Mouse (Mus musculus): Measurements from ENCODE around the gene 2010315B03Rik. TPM values are rescaled to one million over a fixed set of nuclear protein-coding genes. Genes with fewer than 3 reads are reported as not detected.

The 2010315B03Rik gene
- 9.5 and 12.0 TPM in 2 replicates for polyA plus RNA-seq (2015; fragmentation: Nextera tagmentation; extraction: Ambion mirVana)

GRCm38 (mm10) chr9:124312171-124313142 is at the start of gene 2010315B03Rik:
Gene 2010315B03Rik (minus strand): TSS chr9:124312696.
- Histone ChIP-seq H3K27ac (peak within 1 kb of the TSS; percentile 87), H3K4me3 (peak within 1 kb of the TSS; percentile 70), H3K9me3 (no peaks in the 10 kb centered on the region), H3K9ac (peak within 1 kb of the TSS; percentile 70), H3K27me3 (no peaks in the 10 kb centered on the region), H3K36me3 (no peaks in the 10 kb centered on the region), H3K4me2 (peak within 1 kb of the TSS; percentile 53), H3K4me1 (replicated peaks) (peaks cover 8% of the 10 kb centered on the region)
- ATAC-seq (ENCODE audit: low FRiP score), result peak; percentile 99
- 2% methylated on average over 21 of the region's 22 CpGs for WGBS

GRCm38 (mm10) chr9:124311502-124311901 is 994 bp downstream of the 2010315B03Rik start:
- Histone ChIP-seq H3K27me3 (no peaks in the 10 kb centered on the region), H3K9me3 (no peaks in the 10 kb centered on the region), H3K9ac (peak overlapping the region; percentile 70), H3K27ac (peak overlapping the region; percentile 87; the same call in 1 of the 2 replicates), H3K4me3 (peak overlapping the region; percentile 70), H3K4me1 (replicated peaks) (peaks cover 8% of the 10 kb centered on the region), H3K36me3 (no peaks in the 10 kb centered on the region), H3K4me2 (peak overlapping the region; percentile 53)
- ATAC-seq (ENCODE audit: low FRiP score), result 0 out of 2 replicates have a peak, but pooled peaks have one; percentile 37

GRCm38 (mm10) chr9:124288329-124288728 is 24.2 kb downstream of the 2010315B03Rik start:
- Histone ChIP-seq H3K36me3 (peaks cover 24% of the 10 kb centered on the region), H3K4me3 (no peak overlapping the region), H3K27me3 (no peaks in the 10 kb centered on the region), H3K9ac (no peak overlapping the region), H3K27ac (no peak overlapping the region), H3K9me3 (peaks cover 22% of the 10 kb centered on the region), H3K4me1 (replicated peaks) (no peaks in the 10 kb centered on the region), H3K4me2 (no peak overlapping the region)
- ATAC-seq (ENCODE audit: low FRiP score), result no peak

- Histone ChIP-seq H3K9me3 (peaks cover 10% of the 10 kb centered on the region; the same call in 1 of the 2 replicates), H3K9ac (peak overlapping the region; percentile 80), H3K36me3 (peaks cover 18% of the 10 kb centered on the region), H3K27ac (peak overlapping the region; percentile 86), H3K27me3 (no peaks in the 10 kb centered on the region), H3K4me1 (replicated peaks) (peaks cover 21% of the 10 kb centered on the region), H3K4me3 (peak overlapping the region; percentile 78), H3K4me2 (peak overlapping the region; percentile 80)
- WGBS, result 1% methylated on average over 22 of the region's 22 CpGs
- peak; percentile 98 for ATAC-seq (ENCODE audit: low FRiP score)
Observed at GRCm38 (mm10) chr9:124281912-124282686, 30.4 kb downstream of the 2010315B03Rik start.

- peak overlapping the region; percentile 80 for H3K4me2 ChIP-seq
- H3K27me3 ChIP-seq, result no peaks in the 10 kb centered on the region
- peak overlapping the region; percentile 78 for H3K4me3 ChIP-seq
- H3K36me3 ChIP-seq, result peaks cover 21% of the 10 kb centered on the region
- peaks cover 14% of the 10 kb centered on the region for H3K9me3 ChIP-seq
- peak overlapping the region; percentile 80 for H3K9ac ChIP-seq
- no peak for ATAC-seq (ENCODE audit: low FRiP score)
- peaks cover 21% of the 10 kb centered on the region for H3K4me1 ChIP-seq (replicated peaks)
- WGBS, result 27% methylated on average over 1 of the region's 1 CpGs
- H3K27ac ChIP-seq, result peak overlapping the region; percentile 86
Observed at GRCm38 (mm10) chr9:124281448-124281791, 31.1 kb downstream of the 2010315B03Rik start.

- Histone ChIP-seq H3K4me2 (peak overlapping the region; percentile 80), H3K9me3 (peaks cover 15% of the 10 kb centered on the region), H3K27ac (no peak overlapping the region; the same call in 1 of the 2 replicates), H3K36me3 (peaks cover 23% of the 10 kb centered on the region), H3K4me1 (replicated peaks) (peaks cover 21% of the 10 kb centered on the region), H3K4me3 (peak overlapping the region; percentile 78), H3K9ac (peak overlapping the region; percentile 80), H3K27me3 (no peaks in the 10 kb centered on the region)
- ATAC-seq (ENCODE audit: low FRiP score), result no peak
- 80% methylated on average over 2 of the region's 2 CpGs for WGBS
Observed at GRCm38 (mm10) chr9:124280576-124281447, 31.7 kb downstream of the 2010315B03Rik start.

GRCm38 (mm10) chr9:124279300-124279699 is 33.2 kb downstream of the 2010315B03Rik start:
- ATAC-seq (ENCODE audit: low FRiP score), result no peak
- Histone ChIP-seq H3K36me3 (peaks cover 34% of the 10 kb centered on the region), H3K9me3 (peaks cover 30% of the 10 kb centered on the region), H3K4me3 (no peak overlapping the region), H3K27me3 (no peaks in the 10 kb centered on the region), H3K27ac (no peak overlapping the region), H3K4me1 (replicated peaks) (peaks cover 21% of the 10 kb centered on the region), H3K4me2 (no peak overlapping the region), H3K9ac (no peak overlapping the region)
- WGBS, result 45% methylated on average over 2 of the region's 2 CpGs

GRCm38 (mm10) chr9:124275064-124275463 is 37.4 kb downstream of the 2010315B03Rik start:
- Histone ChIP-seq H3K9ac (no peak overlapping the region), H3K36me3 (peaks cover 70% of the 10 kb centered on the region), H3K27ac (no peak overlapping the region), H3K9me3 (peaks cover 63% of the 10 kb centered on the region), H3K4me1 (replicated peaks) (no peaks in the 10 kb centered on the region; the same call in 1 of the 2 replicates), H3K27me3 (no peaks in the 10 kb centered on the region), H3K4me2 (no peak overlapping the region), H3K4me3 (no peak overlapping the region)
- no peak for ATAC-seq (ENCODE audit: low FRiP score)
- WGBS, result 96% methylated on average over 2 of the region's 2 CpGs

- no peak for ATAC-seq (ENCODE audit: low FRiP score)
- Histone ChIP-seq H3K4me2 (no peak overlapping the region), H3K36me3 (peaks cover 76% of the 10 kb centered on the region), H3K4me1 (replicated peaks) (no peaks in the 10 kb centered on the region), H3K27me3 (no peaks in the 10 kb centered on the region), H3K9me3 (peaks cover 74% of the 10 kb centered on the region), H3K4me3 (no peak overlapping the region), H3K27ac (no peak overlapping the region), H3K9ac (no peak overlapping the region)
Observed at GRCm38 (mm10) chr9:124273172-124273571, 39.3 kb downstream of the 2010315B03Rik start.

- 11% methylated on average over 2 of the region's 2 CpGs for WGBS
- Histone ChIP-seq H3K9me3 (peaks cover 36% of the 10 kb centered on the region), H3K36me3 (peaks cover 40% of the 10 kb centered on the region), H3K4me3 (no peak overlapping the region), H3K4me1 (replicated peaks) (peaks cover 8% of the 10 kb centered on the region), H3K27me3 (no peaks in the 10 kb centered on the region), H3K4me2 (no peak overlapping the region), H3K27ac (no peak overlapping the region), H3K9ac (no peak overlapping the region)
- peak; percentile 94 for ATAC-seq (ENCODE audit: low FRiP score)
Observed at GRCm38 (mm10) chr9:124267929-124268328, 44.6 kb downstream of the 2010315B03Rik start.

GRCm38 (mm10) chr9:124267493-124267892 is 45.0 kb downstream of the 2010315B03Rik start:
- Histone ChIP-seq H3K4me1 (replicated peaks) (peaks cover 8% of the 10 kb centered on the region), H3K4me2 (no peak overlapping the region), H3K36me3 (peaks cover 38% of the 10 kb centered on the region), H3K9ac (no peak overlapping the region), H3K27ac (no peak overlapping the region), H3K27me3 (no peaks in the 10 kb centered on the region), H3K4me3 (no peak overlapping the region), H3K9me3 (peaks cover 32% of the 10 kb centered on the region)
- ATAC-seq (ENCODE audit: low FRiP score), result peak; percentile 67; the same call in 1 of the 2 replicates

All from hindbrain, embryonic 13.5 days (tissue).